Mouse (Mus musculus): ENCODE data around the gene Tmem47.

GRCm38 (mm10) chrX:81070210-81070803 lies at the start of gene Tmem47:
- TF ChIP-seq EP300 (IDR thresholded peaks at IDR 0.05) (no peak), CTCF (IDR thresholded peaks at IDR 0.05) (no peak)
